Mouse (Mus musculus): ENCODE measurements around the gene Brox.

DNA sequence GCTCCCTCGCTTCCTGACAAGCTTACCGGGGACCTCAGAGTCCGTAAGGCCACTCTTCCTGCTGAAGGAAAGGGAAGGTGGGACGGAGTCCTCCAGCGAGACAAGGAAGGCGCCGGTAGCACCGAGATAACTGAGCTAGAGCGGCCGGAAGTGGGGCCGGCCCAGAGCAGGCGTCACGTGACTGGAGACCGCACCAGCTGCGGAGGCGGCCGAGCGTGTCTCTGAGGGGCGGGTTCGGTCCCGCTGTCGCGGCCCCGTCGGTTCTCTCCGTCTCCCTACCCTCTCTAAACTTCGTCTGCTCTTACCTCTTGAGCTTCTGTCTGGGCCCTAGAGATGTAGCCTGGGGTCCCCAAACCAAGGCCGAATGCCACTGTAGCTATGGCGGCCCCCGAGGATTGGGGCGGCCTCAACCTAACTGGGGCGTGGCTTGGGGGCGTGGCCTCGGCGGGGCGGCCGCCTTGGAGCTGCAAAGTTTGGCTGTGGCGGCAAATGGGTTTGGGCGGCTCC, at the start of gene Brox:
- TF ChIP-seq POLR2A (IDR thresholded peaks at IDR 0.05; ENCODE audit: borderline replicate concordance, insufficient read depth, low read length) (peak; percentile 62; the same call in 1 of the 2 replicates), CTCF (IDR thresholded peaks at IDR 0.05; ENCODE audit: borderline replicate concordance, insufficient read depth, low read depth, low read length) (no peak)
